Comparison of ENCODE assay signal across 11 mouse cellular contexts in the genomic region with DNA sequence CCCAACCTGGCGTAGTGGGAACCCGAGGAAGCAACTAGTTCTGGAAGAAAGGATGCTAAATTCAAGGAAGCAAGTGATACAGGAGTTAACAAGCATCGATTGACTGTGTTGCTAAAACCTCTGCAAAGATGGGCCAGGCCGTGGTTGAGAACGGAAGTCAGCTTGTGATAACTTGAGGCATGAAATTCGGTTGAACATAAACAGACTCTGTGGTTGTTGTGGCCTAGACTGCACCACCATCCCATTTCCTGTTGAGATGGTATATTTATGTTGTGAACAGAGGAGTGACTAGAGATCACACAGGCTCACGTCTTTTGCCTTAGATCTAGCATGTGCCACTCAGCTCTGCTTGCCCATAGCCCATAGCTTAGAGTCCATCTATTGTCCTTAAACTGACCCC. TPM values are rescaled to one million over a fixed set of nuclear protein-coding genes. Genes with fewer than 3 reads are reported as not detected.
DNase-seq lines count a peak whose midpoint lies in the region; ATAC-seq and TF ChIP-seq lines count a peak whose summit lies in the region.
"Had no signal": no experiment of that assay in that cellular context is flagged by ENCODE, and none has a peak within 500 bp of the region (broad histone marks: within the 10 kb centered on the region; RNA-seq: fewer than 3 reads in every experiment).

No protein-coding gene starts in this region.

- no peaks in the 10 kb centered on the region for H3K36me3 ChIP-seq in hindbrain, embryonic 12.5 days
- H3K36me3 ChIP-seq: midbrain, embryonic 13.5 days had no signal

- H3K9me3 ChIP-seq in hindbrain, embryonic 12.5 days (replicated peaks) = no peaks in the 10 kb centered on the region
- H3K9me3 ChIP-seq: midbrain, embryonic 13.5 days had no signal

- H3K4me1 ChIP-seq in hindbrain, embryonic 12.5 days = no peaks in the 10 kb centered on the region
- H3K4me1 ChIP-seq: midbrain, embryonic 13.5 days had no signal

- no peak overlapping the region for H3K4me2 ChIP-seq in hindbrain, embryonic 12.5 days (replicated peaks)
- H3K4me2 ChIP-seq: midbrain, embryonic 13.5 days had no signal

- peak; percentile 75 for ATAC-seq in CD4-positive, CD25-positive, alpha-beta regulatory T cell, adult 4 months
- peak; percentile 96 for ATAC-seq in common myeloid progenitor, adult 5-6 weeks (replicated peaks; ENCODE audit: low read depth, poor library complexity, severe bottlenecking)
- ATAC-seq in monocyte, adult 5-6 weeks (replicated peaks; ENCODE audit: insufficient number of reproducible peaks, low FRiP score, low TSS enrichment, poor library complexity, severe bottlenecking) = peak; percentile 74
- no peak for ATAC-seq in hindbrain, embryonic 12.5 days (ENCODE audit: low FRiP score)
- ATAC-seq: midbrain, embryonic 13.5 days had no signal

- no peak overlapping the region for H3K9ac ChIP-seq in hindbrain, embryonic 12.5 days
- H3K9ac ChIP-seq: midbrain, embryonic 13.5 days had no signal

- no peak overlapping the region for H3K4me3 ChIP-seq in hindbrain, embryonic 12.5 days
- no peak overlapping the region for H3K4me3 ChIP-seq in left cerebral cortex, adult 2 months
- H3K4me3 ChIP-seq: midbrain, embryonic 13.5 days had no signal

- WGBS in hindbrain, embryonic 12.5 days = 90% methylated on average over 7 of the region's 7 CpGs

- DNase-seq in thymus, postnatal 10 days (ENCODE audit: low spot score in 2 of 2) = peak; percentile 61
- no peak for DNase-seq in cerebellum, adult 11-12 months
- no peak for DNase-seq in left cerebral cortex, adult 2 months (ENCODE audit: extremely low spot score in 1 of 2, low spot score in 2 of 2)
- DNase-seq: cerebellum, postnatal 25 days; heart, postnatal 10 days; kidney, adult 18-20 months had no signal

- intact Hi-C loops in left cerebral cortex, adult 2 months (cut with DNase I) = no loop called here

- H3K27ac ChIP-seq in hindbrain, embryonic 12.5 days = no peak overlapping the region
- H3K27ac ChIP-seq in left cerebral cortex, adult 2 months = no peak overlapping the region
- H3K27ac ChIP-seq: midbrain, embryonic 13.5 days had no signal

- no peaks in the 10 kb centered on the region for H3K27me3 ChIP-seq in hindbrain, embryonic 12.5 days
- H3K27me3 ChIP-seq: midbrain, embryonic 13.5 days had no signal

- no peak for TF ChIP-seq CTCF in left cerebral cortex, adult 2 months (IDR thresholded peaks at IDR 0.05)

RNA-seq across cellular contexts. Expression of a gene that starts 36.5 kb away (rescaled TPM):
- polyA plus RNA-seq in CD4-positive, CD25-positive, alpha-beta regulatory T cell, adult 4 months (2017; shearing (Covaris generic)) = 10 to 100 TPM; 12.8 to 14.6 TPM
- total RNA-seq in common myeloid progenitor, adult 5-6 weeks (2017) = 11.3 and 13.1 TPM in 2 replicates
- 2.9 to 11.8 TPM (median 5.1 TPM) in 3 replicates for total RNA-seq in monocyte, adult 5-6 weeks (2017)
- polyA plus RNA-seq in hindbrain, embryonic 12.5 days (2016; fragmentation: Nextera tagmentation; extraction: Ambion mirVana) = 0.18 and 0.36 TPM in 2 replicates
- under 1 TPM; 0.79 to 0.84 TPM for total RNA-seq in left cerebral cortex, adult 2 months (2021)

Comparison
In these comparisons a context has a peak if more than half of its experiments do, and no peak if none do; other contexts are left out.
1. DNase-seq: peak in thymus, postnatal 10 days (2 of 2); none in cerebellum, adult 11-12 months (single experiment) and left cerebral cortex, adult 2 months (0 of 2).